Mouse (Mus musculus): ENCODE measurements around the gene Gh.

- TF ChIP-seq POLR2A (IDR thresholded peaks at IDR 0.05; ENCODE audit: insufficient read depth, low read length): no peak
- TF ChIP-seq CTCF (IDR thresholded peaks at IDR 0.05; ENCODE audit: low read depth, low read length): no peak
- no peak for TF ChIP-seq EP300 (IDR thresholded peaks at IDR 0.05; ENCODE audit: insufficient read depth, low read depth, low read length)
Observed at GRCm38 (mm10) chr11:106282452-106282851, 19.2 kb downstream of the Gh start.

Measured in ES-Bruce4 (cell line).